Mouse (Mus musculus) cerebellum, postnatal 4 days (tissue): Measurements from ENCODE around the gene Spata48.

Source experiments
- DNase-seq, 2 experiments: peaks; one replicate each; pipeline ENCODE4 v3.0.0; 2022; ENCODE audit warnings: low spot score in 2 of 2, mixed read lengths in 1 of 2

The Spata48 gene

DNA sequence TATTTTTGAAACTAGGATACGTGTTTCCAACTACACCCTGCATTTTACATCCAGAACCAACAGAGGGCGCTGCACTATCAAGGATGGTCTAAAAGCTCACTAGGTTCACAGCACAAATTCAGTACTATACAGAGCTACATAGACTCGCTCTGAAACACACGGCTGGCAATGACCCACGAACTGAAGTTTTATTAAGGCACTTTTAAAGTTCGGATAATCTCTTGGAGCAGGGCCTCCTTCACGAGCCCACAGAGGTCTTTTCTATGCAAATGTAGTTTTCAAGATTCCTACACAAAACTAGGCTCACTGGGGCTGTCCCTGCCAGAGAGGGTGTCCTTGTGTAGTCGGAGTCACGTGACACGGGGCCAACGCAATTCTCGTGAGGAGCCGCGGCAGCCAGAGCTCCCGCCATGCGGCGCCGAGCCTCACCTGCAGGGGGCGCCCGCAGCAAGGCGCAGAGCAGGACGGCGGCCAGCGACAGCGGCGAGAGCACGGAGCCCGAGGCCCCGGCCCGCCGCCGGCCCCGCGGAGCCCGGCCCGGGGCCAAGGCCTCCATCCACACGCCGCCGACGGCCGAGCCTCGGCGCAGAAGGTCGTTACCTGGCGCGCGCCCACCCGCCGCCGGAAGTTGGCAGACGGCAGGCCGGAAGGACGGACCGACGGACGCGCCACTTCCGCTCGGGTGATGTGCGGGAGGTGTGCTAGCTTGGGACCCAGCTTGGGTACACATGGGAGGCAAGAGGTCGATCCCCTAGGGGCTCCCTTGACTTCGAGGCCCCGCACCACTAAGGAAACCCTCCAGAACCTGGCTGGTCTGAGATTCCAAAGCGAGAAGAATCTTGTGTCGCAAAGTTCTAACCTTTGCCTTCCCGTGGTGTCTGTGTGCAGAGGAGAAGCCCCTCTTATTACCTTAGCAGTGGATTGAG is at the start of gene Spata48, which contains the start of gene Zpbp:
TSS of gene Spata48 (plus strand) at position 460 of the 926 bp plus-strand sequence.
TSS of gene Zpbp (minus strand) at position 774 of the 926 bp plus-strand sequence.
- DNase-seq: peak; percentile 71 to 93

DNA sequence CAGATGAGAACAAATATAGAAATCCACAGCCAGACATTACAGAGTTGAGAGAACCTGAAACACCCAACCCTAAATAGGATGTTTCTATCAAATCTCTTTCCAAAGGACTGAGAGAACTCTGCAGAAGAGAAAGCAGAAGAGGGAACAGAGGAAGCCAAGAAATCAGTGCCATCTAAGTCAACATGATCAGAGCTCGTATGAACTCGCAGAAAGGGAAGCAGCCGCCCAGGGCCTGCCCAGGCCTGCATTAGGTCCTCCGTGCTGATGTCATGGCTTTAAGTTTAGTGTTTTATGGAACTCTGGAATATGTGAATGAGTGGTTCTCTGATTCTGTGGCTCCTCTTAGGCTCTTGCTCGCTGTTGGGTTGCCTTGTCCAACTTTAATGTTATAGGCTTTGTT is 47.7 kb upstream of the Spata48 start:
- no peak for DNase-seq

DNA sequence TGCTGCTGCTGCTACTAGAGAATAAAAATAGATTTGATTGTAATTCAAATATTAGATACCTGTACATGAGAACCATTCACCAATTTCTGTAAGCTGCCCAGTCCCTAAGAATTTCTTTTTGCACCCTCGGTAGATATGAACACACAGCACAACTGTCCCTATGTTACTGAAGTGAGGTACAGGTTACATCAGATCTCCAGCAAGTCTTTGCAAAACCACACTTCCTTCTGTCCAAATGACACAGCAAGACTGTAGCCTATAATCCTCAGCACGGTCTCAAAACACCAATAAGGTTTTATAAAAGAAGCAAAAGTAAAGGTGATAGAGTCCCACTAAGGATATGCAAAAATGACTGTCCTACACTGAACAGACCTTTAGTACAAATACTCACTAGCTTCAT is 44.5 kb upstream of the Spata48 start:
- DNase-seq: no peak

DNA sequence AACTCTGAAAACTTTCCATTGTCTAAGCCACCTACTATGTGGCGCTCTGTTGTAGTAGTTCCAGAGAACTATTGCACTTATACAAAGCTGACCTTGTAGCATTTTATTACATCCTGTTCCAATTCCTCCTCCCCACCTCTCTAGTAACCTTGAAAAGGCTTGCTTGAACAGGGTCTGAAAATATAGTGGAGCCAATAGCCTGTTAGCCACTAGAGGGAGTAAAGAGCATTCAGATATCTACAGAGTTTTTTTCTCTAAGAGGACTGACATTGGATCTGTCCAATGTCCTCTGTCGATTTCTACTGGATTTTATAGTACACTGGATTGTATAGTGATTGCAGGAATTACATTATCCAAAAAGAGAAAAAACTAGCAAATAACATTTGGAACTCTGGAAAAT is 6.9 kb upstream of the Spata48 start:
- no peak for DNase-seq

DNA sequence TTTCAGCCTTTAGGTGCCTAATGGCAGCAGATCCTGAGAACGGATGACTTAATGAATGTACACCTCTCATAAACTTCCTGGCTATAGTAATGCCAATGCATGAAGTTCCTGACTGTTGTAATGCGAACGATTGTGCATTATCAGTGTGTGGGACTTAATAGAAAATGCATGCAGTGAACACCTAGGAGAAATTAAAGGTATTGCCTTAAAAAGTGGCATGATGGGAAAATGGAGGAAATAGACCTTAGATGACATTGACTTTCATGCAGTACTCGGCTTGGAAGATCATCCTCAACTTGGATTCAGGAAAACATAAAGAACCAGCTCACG is 632 bp downstream of the Spata48 start:
- no peak for DNase-seq

DNA sequence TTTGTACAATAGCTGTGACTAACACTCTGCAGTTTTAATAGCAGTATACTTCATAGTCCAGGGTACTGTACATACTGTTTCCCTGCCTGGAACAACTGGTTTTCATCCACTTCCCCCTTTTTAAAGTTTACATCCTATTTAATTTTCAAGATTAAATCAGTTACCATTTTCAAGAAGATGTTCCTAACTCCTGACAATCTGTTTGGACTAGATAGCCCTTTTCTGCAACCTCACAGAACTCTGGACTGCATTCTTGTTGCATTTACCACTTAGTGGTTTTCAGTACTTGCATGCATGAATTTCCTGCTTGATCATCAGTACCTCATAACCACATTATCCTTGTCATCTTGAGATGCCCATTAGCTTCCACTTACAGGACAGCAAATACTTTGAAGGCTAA is 7.0 kb downstream of the Spata48 start:
- no peak for DNase-seq

DNA sequence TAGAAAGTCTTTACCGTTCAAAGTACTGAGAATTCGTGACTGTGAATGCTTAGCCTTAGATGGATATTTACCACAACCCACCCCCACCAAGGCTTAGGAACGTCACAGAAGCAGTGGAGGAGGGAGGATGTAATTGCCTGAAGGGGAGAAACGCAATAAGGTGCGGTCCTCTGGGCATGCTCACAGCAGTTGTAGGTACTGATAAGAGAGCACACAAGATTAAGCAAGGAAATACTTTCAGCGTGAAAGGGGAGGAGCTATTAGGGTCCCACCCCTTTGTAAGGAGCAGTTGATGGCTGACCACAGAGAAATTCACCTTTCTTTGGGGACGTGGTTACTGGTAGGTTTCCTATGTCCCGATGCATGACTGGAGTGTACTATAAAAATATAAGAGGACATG is 22.5 kb downstream of the Spata48 start:
- no peak for DNase-seq

DNA sequence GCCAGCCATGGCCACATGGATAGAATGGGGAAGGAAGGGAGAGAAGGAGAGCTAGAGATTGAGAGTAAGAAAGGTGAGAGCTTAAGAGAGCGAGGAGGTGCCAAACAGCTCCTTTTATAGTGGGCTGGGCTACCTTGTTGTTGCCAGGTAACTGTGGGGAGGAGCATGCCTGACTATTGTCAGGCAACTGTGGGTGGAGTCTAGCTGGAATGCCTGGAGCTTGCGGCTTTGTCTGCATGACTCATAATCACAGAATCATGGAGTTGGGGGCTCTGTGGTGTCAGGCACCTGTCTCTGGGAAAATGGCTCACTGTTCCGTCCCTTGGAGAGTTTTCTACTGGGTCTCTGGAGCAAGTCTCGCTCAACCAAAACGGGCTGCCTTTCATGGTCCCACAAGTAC is 30.1 kb downstream of the Spata48 start:
- DNase-seq: no peak

DNA sequence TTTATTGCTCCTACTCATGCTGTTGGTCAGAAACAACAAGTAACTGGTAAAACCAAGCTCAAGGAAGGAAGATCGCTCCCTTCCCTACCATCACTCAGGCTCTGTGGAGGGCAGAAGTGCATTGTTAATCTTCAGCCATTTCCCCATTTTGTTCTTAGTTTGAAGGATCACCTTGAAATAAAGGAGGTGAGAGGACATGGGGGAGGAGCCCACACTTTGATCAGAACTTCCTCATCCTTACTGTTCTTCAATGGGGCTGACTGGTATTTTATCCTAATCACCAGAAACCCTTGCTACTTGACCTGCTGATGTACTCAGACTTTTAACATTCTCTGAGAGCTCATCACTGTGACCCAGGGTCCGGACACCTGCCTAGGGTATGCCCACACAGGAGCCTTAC is 33.8 kb downstream of the Spata48 start:
- DNase-seq: no peak

DNA sequence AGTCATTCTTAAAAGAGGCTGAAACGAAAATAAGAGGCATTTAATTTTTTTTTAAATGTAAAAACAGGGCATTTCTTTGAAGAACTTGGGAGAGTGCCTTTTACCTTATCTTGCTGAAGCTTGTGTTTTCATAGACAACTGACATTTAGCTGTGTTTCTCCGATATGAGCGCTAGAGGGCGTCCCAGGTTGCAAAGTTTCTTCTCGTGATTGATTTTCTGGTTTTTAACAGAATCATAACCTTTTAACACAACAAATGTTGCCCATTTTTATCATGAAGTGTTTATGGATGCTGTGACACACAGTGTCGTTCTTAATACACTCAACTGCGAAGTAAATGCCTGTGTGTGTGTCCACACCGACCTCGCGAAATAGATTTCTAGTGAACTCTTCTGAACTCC is 38.0 kb downstream of the Spata48 start:
- DNase-seq: peak in 1 of 2 experiments; percentile 7

DNA sequence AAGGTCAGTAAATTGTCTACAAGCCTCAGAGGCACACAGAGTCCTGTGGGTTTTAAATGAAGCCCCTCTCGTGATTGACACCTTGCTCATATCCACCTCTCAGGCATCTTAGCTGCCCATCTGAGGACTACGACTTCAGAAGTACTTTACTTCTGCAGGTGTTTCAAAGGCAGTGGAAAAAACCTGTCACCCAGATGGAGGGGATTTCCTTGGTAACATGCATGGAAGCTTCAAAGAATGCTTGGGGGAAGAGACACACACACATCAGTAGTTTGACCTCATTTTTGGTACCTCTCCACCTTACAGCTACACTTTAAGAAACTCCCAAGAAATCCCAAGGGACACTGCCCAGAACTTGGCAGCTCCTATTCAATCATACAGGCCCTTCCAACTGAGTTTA is 44.3 kb downstream of the Spata48 start:
- DNase-seq: no peak

DNA sequence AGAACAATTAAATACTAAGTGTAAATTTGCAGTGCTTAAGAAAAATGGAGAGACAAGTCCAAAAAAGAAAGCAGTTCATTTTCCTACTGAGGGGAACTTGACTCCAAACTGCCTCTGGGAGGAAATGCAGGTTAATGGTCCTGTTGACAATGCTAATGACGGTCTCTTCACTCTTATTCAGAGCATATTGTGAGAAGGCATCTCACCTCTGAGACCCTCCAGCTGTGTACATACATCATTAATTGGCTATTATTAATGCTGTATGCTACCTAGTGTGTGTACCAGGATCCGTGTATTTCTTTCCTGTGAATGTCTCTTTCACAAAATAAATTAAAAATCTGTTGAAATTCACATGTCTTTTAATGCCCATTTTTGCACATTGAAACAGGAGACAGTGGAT is 47.5 kb downstream of the Spata48 start:
- DNase-seq: no peak

DNA sequence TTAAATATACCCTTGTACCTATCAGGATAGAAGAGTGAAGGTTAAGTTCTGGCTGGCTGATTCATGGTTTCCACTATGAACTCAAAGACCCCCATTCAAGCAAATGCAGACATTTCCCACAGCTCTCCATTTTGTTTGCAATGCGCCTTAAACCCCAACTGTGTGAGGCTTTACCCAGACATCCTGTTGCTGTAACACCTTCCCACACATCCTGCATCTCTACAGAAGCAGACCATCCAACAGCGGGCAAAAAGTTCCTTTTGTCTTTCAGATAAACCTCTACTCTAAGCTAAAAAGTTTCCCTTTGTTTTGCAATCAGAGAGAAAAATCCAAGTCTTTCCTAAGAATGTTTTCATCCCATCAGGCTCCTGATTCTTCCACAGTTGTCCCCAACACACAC is 50.2 kb downstream of the Spata48 start:
- DNase-seq: no peak

DNA sequence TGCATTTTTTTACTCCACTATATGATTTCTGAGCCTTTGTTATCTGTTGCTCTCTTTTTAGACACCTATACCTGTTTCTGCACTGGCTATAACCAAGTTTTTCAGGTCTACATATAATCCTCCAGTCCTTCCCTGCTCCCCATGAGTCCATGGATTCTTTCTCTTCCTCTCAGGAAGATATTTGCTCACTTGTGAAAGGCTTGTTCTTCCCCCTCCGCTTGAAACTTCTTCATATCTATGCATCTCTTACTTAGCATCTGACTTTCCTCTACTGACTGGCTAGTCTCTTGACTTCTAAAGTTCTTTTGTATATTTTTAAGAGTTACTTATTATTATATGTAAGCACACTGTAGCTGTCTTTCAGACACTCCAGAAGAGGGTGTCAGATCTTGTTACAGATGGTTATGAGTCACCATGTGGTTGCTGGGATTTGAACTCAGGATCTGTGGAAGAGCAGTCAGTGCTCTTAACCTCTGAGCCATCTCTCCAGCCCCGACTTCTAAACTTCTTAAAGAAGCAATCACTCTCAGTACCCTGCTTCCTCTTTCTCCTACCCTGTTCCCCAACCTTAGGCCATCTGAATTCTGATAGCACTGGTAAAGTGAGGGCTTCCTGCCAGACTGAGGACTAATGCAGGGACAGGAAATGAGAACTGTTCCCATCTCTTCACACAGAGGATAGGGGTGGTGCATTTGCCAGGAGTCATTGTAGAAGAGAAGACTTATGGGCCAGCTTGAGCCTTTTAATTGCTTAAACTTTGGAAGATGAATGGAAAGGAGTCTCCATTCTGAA is 51.3 kb downstream of the Spata48 start:
- no peak for DNase-seq

DNA sequence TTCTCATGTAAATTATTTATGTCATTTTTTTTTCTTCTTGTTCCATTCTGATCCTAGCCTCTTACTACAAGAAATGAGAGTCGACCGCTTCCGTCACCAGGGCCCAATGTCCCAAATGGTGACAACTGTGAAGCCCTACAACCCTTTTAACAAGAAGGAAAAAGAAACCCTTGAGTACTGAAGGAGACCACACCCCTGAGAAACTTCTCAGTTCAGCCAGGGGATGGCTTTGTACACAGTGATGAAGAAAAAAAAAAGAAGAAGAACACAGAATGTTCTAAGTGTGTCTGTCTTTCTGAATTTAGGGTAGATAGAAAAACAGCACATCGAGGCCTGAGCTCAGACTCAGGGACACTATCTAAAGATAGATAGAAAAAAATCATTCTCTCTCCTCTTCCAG is 53.0 kb downstream of the Spata48 start:
- no peak for DNase-seq

DNA sequence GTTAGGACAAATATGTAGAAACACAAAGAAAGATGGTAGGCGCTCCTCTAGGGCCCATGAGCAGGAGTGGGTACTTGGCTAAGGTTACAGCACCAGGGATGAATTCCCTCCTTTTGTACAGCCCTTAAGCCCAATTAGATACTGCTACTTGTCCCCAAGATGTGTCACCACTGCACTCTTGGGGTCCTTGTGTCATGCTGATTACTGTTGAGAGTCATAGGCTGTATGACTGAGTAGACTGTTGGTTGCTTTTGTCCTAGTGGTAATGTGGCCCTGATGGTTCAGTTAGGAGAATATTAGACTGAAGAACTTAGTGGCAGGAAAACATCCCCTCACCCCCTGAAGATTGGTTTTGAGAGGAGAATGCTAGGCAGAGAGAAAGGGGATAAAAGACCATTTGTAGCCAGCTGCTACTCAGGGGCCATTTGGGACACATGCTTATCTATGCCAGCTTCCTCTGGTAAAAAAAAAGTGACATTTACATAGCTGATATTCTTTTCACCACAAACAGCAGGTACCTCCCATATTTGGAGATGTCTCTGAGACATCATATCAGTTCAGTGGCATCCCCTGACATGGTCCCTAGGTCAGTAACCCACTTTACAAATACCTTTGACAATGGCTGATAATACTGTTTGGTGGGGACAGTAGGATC is 56.0 kb downstream of the Spata48 start:
- DNase-seq: no peak

DNA sequence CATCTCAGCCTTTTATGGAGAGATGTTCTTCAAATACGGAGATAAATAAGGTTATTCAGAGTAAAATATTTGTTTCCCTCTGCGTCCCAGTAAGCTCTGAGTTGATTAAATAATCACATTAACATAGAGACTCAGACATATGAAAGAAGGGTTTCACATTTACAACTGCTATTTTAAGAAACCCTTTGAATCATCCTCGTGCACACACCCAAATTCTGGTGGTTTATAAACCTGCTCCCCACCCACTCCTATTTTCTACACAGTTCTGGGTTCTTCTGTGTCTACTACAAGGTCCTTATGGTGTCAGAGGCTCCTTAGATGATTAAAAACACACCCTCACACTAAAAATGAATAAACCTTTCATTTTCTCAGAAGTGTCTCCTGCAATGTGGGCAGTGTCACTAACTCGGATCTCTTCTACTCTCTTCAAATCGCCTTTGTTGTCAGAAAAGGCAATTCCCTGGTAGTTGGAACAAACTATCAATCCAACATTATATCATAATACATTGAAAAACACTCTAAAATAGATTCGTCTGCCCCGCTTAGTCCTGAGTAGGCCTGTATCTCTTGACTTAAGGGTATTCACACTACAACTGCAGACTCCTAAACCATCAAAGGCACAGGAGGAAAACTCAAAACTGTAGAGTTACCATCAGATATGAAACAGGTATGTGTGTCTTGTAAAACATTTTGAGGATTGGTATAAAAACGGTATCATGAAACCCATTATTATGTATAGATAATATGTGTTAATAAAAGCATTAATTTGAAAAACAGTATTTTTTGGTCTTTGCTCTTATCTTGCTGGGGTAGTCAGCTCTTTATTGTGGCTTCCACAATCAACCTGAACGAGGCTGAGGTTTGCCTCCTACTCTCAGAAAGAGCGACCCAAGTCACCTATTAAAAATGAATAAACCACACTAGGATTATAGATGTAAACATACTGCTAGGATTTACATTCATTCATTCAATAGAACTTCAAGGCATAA is 57.7 kb downstream of the Spata48 start:
- no peak for DNase-seq

DNA sequence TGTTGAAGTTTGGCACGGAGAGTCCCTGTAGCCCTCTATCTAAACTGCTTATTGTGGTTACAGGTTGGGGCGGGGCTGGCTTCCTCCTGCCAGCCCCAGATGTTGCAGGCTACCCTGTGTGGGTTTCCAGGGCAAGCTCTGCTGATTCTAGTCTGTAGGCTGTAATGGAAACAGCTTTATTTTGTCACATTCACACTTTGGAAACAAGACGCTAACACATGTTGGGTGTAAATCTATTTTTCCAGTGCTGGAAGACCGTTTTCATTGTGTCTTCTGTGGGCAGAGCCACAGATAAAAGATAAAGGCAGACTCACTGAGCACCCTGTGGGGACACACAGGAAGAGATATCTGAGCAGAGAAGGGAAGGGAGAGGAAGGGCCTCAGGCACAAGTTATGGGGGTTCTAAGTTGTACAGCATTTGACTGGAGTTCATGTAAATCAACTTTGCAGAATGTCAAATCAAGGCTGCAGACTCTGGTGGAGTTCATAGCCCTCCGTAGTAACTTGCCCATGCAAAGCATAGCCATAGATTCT is 60.1 kb downstream of the Spata48 start:
- DNase-seq: no peak

DNA sequence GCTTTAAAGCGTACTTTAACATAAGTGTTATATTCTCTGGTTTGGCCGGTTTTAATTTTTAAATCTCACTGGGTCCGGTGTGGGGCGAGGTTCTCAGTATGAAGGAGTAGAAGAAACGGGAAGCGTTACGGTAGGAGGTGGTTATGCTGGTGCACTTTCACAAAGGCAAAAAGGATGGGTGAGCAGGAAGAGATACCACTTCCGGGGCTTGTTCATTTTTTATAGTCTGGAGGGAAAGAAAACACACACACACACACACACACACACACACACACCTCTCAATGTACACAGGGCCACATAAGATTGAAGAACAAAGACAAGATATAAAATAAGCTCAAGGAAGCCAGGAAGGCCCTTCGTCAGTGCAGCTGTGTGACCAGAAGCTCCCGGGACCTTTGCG is 66.9 kb downstream of the Spata48 start:
- no peak for DNase-seq

DNA sequence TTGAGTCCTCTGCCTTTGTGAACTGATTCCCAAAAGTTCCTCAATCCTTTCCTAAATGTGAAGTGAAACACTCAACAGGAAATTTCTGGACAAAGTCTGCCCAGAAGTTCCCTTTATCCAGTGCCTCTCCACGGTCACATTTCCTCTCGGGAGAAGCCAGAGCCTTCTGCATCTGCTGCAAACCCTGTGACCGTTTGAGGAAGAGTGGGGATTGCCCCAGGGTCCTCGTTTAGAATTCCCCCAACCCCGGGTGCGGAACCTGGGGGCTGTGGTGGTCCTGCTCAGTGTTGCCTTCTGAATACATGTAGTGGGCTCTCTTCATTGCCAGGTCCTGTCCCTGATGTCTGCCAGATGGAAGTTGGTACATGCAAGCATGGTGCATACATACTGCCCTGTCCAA is 67.3 kb downstream of the Spata48 start:
- DNase-seq: no peak

DNA sequence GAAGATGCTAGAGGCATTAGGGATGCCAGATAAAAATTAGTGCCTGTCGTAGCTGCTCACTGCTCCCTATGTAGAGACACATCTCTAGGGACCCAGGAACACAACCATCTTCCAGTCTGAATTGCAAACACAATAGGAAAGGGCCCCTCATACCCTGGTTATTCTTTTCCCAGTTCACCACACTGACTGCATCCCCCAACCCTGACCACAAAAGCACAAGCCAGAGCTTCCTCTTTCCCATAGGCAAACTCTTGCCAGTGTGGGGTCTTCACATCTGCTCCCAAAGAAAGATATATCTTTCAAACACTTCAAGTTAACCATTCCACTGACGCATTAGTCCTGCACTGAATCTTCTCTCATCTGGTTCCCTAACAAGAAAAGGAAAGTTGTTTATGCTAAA is 68.2 kb downstream of the Spata48 start:
- DNase-seq: no peak
